ENCODE assay signal across 1 mouse cellular context in the genomic region with DNA sequence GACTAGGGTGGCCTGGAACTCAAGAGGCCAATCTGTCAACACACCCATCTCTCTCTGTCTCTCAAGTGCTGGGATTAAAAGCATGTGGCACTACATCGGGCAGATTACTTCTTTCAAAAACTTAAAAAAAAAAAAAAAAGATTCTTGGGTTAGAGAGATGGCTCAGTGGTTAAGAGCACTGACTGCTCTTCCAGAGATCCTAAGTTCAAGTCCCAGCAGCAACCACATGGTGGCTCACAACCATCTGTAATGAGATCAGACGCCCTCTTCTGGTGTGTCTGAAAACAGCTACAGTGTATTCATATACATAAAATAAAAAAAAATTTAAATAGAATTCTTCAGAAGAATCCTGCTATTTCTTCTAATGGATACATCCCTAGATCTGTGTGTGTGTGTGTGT.
TF ChIP-seq lines count a peak whose summit lies in the region.

No protein-coding gene starts in this region.

TF ChIP-seq in ES-E14, 5 proteins besides CTCF, POLR2A, EP300 and RAD21:
- no peak for TF ChIP-seq MAFK (IDR thresholded peaks at IDR 0.05; ENCODE audit: insufficient read depth, low read depth, low read length)
- peak; percentile 54 for TF ChIP-seq ZNF384 (IDR thresholded peaks at IDR 0.05; ENCODE audit: low read depth, low read length)
- no peak for TF ChIP-seq CHD2 (IDR thresholded peaks at IDR 0.05; ENCODE audit: low read depth, low read length)
- TF ChIP-seq ZC3H11A (IDR thresholded peaks at IDR 0.05; ENCODE audit: borderline replicate concordance, low read depth, low read length) = no peak
- TF ChIP-seq HCFC1 (IDR thresholded peaks at IDR 0.05; ENCODE audit: borderline replicate concordance, insufficient read depth, low read length) = no peak
